Mouse (Mus musculus) monocyte, adult 2 months (primary cell): Measurements from ENCODE around the gene Pax7.

Source experiments
- DNase-seq, 2 experiments: peaks; one replicate each; pipeline ENCODE4 v3.0.0; 2022; ENCODE audit warnings: low spot score in 2 of 2, low read depth in 1 of 2

Gene Pax7

GRCm38 (mm10) chr4:139833036-139833634 is at the start of gene Pax7:
Gene Pax7 (minus strand): TSS chr4:139833528.
- no peak for DNase-seq

GRCm38 (mm10) chr4:139881796-139882195 is 48.5 kb upstream of the Pax7 start:
- no peak for DNase-seq

DNA sequence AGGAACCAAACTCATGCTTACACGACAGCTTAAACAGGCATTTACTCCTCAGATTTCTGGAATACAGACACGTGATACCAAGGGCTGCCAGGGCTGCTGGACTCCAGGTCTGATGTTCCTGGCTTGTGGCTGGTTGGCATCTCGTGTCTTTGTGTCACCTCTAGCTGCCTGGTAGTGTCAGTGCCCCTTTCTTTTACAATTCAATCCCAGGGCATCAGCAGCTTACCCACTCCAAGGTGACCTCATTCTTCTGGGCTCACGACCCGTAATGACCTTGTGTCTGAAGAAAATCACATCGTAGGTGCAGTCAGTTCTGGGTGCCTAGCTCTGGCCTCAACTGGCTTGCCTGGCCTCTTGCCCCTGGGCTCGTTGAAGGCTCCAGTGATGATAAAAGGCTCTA is 46.0 kb upstream of the Pax7 start:
- no peak for DNase-seq

- no peak for DNase-seq
Observed at GRCm38 (mm10) chr4:139878443-139878842, 45.1 kb upstream of the Pax7 start.

DNA sequence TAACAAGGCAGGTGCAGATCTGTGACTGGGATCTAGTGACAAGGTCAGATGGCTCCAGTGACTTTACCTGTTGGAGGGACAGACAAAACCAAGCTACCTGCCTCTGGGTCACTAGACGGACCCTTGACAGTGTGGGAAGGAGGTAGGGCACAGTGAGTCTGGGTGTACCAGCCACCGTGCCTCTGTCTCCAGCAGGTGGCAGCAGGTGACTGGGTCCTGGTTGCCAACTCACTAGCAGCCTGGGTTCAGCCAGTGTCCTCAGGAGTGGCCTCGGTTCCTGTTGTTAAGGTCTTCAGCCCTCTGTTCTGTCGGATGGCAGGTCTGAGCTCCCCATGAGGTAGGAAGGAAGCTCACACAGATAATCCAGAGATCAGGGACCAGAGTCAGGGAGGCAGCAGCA is 43.9 kb upstream of the Pax7 start:
- no peak for DNase-seq

DNA sequence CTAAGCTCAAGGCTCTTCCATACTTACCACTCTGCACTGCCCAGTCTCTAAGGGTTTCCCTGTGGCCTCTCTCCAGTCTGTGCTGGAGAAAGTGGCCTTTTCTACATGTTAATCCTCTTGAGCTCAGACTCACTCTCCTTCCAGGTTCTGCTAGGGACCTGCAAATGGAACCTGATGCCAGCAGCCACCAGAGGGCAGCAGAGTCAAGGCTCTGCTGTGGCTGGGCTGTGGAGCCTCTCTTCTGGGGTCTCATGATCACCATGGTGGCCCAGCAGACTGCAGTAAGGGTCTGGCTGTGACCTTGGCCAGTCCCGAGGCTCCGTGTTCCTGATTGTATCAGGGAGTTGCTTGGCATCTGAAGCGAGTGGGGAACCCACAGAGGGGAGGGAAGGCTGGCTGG is 39.3 kb upstream of the Pax7 start:
- no peak for DNase-seq

GRCm38 (mm10) chr4:139871699-139872098 is 38.4 kb upstream of the Pax7 start:
- DNase-seq, result no peak

GRCm38 (mm10) chr4:139863218-139863617 is 29.9 kb upstream of the Pax7 start:
- DNase-seq, result no peak

- DNase-seq, result peak in 1 of 2 experiments; percentile 48
Observed at GRCm38 (mm10) chr4:139858635-139859176, 25.4 kb upstream of the Pax7 start.

DNA sequence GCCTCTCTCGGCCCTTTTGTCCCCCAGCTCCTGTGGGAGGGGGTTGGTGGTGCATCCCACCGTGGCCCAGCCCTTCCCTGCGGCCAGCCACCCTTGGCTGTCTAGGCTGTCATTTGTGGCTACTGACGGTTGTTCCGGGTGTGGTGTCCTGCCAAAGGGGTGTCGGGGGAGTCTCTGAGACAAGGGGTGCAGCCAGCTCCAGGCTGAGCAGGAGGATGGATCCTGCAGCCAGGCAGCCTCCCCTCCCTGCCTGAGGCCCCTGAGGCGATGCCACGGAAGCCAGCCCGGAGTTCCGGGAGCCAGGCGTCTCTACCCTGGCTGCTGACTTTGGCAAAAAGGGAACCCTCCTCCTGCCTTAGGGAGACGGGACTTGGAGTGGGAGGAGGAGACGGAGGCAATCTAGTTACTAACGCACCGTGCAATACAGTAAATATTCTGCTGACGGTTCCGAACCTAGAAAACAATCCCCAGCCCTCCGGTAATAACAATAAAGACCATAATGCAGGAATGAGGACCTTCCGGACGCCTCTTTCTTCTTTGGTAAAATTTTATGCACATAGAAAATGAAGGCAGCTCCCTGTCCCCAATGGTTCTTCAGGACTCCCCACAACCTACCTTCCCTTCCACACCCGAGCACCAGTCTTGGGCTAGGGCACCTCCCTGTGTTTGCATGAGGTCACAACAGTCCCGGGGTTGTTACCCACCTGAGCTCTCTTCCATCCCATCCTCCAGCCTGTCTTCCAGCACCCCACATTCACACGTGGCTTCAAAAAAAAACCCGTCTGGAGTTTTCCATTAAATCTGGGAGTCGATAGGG is 19.1 kb upstream of the Pax7 start:
- no peak for DNase-seq

DNA sequence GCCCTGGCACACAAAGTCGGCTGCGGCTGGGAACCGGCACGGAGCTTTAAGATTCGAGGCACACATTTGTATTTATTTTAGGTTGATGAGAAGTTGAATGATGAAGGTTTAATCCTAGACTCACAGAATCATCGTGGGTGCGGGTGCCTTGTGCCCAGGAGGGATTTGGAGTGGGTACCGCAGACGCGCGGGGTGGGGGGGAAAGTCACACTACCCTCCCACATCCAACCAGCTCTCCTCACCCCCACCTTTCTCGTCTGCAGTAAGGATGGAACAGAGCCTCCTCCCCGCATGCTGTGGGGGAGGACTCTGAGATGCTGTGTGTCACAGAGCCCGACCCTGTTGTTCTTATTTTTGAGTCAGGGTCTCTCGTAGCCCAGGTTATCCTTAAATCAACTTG is 18.1 kb upstream of the Pax7 start:
- no peak for DNase-seq

- no peak for DNase-seq
Observed at GRCm38 (mm10) chr4:139850547-139851170, 17.3 kb upstream of the Pax7 start.

DNA sequence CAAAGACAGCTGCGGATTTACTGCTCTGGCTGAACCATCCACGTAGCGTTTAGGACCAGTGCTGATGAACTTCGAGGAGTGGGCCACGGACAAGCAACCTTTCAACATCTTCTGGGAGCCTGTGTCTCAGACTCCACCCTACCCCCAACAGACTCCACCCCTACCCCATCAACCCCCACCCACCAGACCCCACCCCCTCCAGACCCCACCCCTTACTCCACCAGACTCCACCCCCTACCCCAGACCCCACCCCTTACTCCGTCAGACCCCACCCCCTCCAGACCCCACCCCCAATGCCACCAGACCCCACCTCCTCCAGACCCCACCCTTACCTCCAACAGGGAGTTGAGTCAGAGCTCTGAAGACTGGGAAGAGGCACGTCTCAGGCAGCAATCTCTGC is 10.1 kb upstream of the Pax7 start:
- DNase-seq, result no peak

GRCm38 (mm10) chr4:139842919-139843318 is 9.6 kb upstream of the Pax7 start:
- no peak for DNase-seq

DNA sequence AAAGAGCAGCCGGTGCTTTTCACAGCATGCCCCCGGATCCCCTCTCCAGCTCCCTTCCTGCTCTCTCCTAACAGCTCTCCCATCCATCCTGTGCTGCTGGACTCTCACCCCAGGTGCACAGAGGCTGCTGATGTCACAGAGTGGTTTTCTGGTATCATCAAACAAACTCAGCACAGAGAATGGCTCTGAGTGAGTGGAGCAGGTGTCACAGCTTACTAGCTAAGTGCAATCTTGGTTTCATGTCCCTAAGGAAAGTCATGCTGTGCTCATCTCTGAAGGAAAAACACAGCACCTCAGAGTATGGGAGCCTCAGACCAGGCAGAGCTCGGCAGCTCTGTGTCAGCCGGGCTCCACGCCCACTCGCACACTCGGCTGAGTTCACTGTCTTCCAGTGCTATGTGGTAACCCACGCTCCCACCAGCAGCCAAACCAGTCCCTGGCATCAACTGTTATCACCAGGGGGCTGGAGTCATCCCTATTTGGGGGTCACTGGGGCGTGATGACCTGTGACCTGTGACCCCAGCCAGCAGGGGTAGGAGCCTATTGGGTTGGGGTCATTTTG is 7.7 kb upstream of the Pax7 start:
- DNase-seq, result no peak

- no peak for DNase-seq
Observed at GRCm38 (mm10) chr4:139840442-139840841, 7.1 kb upstream of the Pax7 start.

- DNase-seq, result no peak
Observed at GRCm38 (mm10) chr4:139836681-139837080, 3.4 kb upstream of the Pax7 start.

- no peak for DNase-seq
Observed at GRCm38 (mm10) chr4:139836196-139836595, 2.9 kb upstream of the Pax7 start.

DNA sequence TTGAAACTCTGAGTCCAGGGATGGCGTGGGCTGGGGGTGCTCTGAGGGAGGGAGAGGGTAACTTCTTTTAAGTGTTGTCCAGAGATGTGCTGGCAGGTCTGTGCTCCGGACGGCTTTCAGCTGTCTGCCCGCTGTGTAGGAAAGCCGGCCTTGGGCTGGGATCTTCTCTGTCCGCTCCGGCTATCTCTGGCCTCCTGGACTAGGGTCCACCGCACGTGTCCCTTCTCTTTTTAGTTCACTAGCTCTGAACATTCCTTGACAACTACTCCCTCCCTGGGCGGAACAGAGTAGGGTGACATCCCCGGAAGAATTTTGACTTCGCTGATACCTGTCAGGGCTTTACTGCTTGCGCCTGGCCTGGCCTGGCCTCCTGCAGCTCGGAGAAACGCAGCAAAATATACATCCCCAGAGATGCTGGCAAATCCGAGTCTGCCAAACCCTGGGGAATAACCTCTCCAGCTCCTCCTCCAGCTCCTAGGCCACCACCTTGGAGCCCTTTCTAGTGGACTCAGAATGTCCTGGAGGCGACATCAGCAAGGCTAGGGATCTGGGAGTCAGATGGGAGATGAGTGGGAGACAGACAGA is 581 bp upstream of the Pax7 start:
- no peak for DNase-seq

GRCm38 (mm10) chr4:139832281-139833035 is 870 bp downstream of the Pax7 start:
- DNase-seq, result no peak
